Mouse (Mus musculus) regulatory T cell (primary cell): ENCODE results near the gene Slc35d1.

Source experiments
- in situ Hi-C: fragments of 300-600 bp; cut with MboI, MseI; formaldehyde crosslinking; loops from one replicate; pipeline ENCODE4 v1.15.1; 2025; ENCODE audit warnings: high pct_unique_total_duplicates

Gene Slc35d1

DNA sequence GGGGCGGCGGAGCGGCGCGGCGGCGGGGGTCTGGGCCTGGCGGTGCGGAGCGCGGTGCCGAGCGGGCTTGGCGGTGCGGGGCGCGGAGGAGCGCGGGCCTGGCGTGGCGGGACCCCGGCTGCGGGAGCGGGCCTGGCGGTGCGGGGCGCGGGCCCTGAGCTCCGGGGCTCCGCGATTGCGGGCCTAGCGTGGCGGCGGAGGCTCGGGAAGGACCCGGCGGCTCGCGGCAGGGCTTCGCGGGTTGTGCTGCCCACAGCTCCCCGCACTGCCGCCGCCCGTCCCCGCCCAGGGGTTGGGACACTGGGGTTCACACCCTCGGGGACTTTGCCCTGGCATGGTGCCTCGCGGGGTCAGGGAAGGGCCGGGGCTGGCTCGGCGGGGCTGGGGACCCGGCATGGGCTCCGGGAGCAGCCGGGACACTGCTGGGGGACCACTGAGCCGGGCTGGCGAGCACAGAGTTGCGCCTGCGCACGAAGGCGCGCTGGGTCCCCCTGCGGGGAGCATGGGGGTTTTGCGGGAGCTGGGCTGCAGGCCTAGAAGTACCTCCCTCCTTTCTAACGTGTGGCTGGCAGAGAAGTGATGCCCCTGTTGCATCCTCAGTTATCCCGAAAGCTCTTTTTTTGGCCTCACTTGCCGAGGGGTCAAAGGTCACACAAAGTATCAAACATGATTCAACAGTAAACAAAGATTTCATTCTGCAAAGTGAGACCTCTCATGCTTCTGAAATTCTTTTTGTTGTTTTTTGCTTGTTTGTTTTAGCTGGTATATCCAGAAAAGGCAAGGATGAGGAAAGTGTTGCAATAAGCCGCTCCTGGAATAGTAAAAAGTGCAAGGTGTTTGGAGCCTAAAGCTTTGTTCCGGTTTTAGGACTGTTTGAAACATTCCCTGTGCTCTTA, at the start of gene Slc35d1:
Gene Slc35d1, minus strand, starts transcription at position 240 of the 896 bp plus-strand sequence.
- in situ Hi-C loops: no loop called here

DNA sequence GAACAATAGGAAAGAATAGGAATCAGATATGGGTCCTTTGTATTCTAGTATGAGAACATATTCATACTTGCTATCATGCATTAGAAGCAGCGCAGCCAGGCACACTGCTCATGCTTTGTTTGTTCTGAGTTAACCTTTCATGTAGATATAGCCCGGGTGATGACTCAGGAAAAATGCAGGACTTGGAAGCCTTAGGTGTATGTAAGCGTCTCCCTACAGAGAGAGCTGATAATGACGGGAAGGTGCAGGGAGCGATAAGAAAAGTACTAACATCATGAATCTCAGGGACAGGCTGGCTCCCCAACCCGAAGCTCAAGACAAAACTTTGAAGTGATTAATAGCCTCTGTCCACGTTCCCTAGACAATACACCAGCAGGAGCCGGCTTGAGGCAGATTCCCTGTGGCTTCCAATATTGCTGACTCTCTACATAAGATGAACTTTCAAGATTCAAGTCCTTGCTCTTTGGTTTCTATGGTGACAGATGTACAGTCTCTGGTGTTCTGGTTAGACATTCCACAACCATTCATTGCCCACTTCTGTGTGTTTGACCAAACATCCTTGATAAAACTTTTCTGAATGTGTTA, 48.9 kb upstream of the Slc35d1 start:
- in situ Hi-C loops: loop anchor here (10.0 kb wide), 1 partner anchor 1189 kb away; no protein-coding TSS in a partner anchor

DNA sequence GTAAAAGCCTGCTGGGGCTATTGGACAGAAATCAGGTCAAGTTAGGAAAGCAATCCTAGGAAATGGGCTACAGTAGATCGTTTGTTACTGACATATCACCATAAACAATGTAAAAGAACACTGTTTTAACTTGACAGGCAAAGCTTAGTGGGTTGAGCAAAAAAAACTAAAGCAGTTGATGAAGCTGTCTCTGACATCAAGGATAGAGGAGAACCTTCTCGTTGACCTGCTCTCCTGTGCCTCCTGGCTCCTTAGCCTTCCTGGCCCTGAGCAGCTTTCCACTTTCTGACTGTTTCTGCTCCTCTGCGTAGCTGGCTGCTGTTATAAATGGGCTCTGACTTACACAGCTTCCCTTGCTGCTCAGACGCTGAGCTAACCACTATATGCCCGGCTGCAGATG, 48.4 kb upstream of the Slc35d1 start:
- in situ Hi-C loops: loop anchor here (10.0 kb wide), 1 partner anchor 1189 kb away; no protein-coding TSS in a partner anchor

DNA sequence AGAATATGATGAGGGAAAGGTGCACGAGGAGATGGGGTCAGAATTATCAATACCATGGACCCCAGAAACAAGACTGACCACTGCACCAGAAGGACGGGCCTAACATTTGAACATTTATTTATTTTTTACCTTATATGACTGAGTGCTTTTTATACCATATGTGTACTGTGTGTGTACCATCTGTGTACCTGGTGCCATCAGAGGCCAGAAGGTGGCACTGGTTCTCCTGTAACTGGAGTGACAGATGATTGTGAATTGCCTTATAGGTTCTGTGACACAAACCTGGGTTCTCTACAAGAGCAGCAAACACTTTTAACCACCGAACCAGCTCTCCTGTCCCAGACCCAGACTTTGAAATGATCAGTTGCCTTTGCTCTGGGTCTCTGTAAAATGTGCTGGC, 43.9 kb upstream of the Slc35d1 start:
- in situ Hi-C loops: no loop called here

DNA sequence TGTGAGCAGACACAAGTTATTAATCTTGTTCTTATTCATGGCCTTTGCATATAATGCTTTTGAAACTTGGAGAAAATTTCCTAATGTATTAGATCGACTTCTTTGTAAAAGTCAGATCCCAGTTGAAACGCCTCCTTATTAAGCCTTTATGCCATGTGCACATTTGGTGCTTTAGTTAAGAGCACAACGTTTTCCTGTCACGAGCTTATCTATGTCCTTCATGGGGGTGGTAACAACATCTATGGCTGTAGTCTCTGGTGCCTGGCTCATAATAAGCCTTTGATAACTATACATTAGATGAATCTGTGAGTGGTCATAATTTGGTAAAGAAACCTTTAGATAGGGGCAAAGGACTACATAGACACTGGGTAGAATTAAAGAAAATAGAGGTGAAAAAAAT, 38.9 kb upstream of the Slc35d1 start:
- in situ Hi-C loops: loop anchor here (5.0 kb wide), 1 partner anchor 53 kb away; no protein-coding TSS in a partner anchor

DNA sequence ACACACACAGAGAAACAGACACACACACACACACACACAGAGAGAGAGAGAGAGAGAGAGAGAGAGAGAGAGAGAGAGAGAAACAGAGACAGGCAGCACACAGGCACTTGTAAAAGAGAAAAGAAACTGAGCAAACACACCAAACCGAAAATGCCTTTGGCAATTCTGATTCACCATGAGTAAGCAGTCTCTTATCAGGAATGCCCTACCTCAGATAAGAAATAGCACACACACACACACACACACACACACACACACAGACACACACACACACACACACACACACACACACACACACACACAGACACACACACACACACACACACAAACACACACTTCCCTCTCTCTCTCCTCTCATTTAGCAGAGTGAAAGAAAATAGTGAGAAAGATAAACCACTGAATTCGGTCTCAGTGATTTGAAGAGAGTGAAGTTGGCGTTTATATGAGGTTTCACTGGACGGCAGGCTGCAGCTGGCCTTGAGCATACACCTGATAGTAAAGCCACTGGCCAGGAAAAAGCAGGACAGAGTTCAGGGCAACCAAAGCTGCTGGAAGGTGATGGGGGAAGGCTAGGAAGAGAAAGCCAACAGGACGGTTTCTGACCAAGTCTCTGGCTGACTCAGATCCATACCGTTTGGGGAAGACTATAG, 34.6 kb upstream of the Slc35d1 start:
- in situ Hi-C loops: loop anchor here (5.0 kb wide), 1 partner anchor 58 kb away; no protein-coding TSS in a partner anchor

DNA sequence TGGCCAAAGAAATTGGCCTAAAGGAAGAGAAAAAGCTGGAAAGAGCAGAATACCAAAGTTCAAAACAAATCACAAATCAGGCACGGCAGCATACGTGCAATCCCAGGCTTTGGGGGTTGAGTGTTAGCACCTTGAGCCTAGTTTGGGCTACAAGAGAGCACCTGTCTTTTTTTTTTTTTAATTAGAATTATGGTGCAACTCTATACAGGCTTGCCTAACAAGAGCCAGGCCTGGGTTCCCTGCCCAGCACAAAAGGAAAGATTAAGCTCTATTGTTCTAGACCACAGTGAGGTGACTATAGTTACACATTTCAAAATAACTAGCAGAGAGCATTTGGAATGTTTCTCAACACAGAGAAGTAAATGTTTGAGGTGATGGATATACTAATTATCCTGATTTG, 32.8 kb upstream of the Slc35d1 start:
- in situ Hi-C loops: no loop called here

DNA sequence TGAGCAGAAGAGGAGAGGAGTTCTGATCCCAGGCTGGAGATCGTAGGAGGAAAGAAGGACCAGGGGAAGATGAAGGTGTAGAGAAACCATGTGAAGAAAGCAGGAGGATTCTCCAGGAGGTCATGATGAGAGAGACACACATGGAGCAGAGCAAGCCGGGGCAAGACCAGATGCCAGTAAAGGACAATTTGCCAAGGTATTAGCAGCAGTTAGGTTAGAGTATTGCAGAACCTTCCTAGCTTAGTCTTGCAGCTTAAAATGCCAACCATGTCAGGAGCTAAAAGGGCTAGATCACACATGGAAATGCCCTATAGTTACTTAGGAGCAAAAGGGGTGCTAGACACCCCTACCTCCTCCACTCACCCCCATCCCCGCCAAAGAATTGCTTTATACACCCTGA, 32.3 kb upstream of the Slc35d1 start:
- in situ Hi-C loops: no loop called here

DNA sequence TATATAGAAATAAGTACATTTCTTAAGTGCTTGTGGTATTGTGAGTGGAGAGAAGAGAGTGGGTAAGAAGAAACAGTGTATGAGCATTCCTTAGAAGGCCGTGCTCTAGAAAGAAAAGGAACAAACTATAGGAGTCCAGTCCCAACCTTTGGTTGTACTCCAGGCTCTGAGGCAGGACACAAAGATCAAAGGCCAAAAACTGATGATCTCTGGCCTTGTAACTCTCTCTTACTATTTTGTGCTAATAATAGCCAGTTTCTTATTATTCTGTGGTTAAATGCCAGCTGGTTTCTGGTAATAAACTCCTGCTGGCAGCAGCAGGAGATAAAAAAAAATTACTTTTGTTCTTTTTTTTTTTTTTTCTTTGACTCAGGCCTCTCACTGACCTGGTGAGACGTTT, 17.2 kb upstream of the Slc35d1 start:
- in situ Hi-C loops: no loop called here

DNA sequence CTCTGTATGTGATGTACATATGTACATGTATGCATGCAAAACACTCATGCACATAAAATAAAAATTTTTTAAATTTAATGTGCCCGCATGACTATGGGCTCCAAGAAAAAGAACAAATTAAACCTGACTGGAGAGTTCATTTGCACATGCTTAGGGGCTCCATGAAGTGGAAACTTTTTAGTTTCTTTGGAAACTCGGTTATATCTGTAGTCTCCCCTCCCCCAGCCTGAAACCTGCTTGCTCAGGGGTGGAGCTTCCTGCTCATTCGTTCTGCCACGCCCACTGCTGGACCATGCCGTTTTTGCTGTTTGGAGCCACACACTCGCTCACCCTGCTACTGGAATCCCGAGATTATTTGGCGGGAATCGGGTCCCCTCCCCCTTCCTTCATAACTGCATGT, 7.9 kb upstream of the Slc35d1 start:
- in situ Hi-C loops: no loop called here

DNA sequence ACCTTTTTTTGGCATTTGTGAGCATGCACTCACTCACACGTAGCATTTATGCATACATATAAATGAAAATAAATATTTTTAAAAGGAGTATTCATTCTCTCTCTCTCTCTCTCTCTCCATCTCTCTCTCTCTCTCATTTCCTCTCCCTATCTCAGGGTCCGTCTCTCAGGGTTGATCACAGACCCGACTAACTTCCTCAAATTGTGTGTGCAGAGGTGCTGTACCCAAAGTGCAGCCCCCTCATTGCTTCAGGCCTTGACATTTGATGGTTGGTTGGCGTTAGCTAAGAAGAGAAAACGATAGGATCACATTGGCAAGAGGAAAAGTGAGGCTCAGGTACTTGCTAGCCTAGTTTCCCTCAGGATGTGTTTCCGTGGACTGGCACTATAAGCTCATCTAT, 6.8 kb upstream of the Slc35d1 start:
- in situ Hi-C loops: no loop called here

DNA sequence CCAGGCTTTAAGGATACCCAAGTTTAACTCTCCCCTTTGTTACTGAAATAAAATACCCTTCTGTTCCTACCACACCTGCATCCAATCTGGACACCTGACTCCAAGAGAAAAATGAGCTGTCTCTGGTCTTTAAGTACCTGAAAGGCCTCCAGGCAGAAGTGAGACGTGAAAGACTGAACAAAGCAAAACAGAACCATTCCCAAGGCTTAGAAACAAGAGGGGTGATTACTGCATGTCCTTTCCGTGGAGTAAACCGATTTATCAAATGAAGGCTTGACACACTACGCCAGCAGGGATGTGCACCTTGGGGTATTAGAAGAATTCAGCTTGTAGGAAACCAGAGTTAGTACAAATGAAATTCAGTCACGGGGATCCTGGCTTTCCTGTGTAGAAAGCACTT, 4.0 kb upstream of the Slc35d1 start:
- in situ Hi-C loops: no loop called here

DNA sequence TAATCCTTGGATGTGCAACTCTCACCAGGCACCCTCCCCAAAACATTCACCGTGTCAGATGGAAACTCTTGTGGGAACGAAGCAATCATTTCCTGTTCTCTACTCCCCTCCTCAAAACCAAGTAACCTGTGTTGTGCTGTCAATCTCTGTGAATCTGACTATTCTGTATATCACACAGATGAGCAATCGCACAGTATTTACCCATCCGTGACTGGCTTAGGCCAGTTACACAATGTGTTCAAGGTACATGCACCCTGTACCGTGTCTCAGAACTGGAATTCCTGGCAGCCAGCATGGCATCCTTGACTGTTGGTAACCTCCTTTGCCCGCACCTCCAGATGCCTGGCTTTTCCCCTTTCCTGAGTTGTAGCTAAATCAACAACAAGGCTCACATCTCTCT, 1.1 kb upstream of the Slc35d1 start:
- in situ Hi-C loops: no loop called here

DNA sequence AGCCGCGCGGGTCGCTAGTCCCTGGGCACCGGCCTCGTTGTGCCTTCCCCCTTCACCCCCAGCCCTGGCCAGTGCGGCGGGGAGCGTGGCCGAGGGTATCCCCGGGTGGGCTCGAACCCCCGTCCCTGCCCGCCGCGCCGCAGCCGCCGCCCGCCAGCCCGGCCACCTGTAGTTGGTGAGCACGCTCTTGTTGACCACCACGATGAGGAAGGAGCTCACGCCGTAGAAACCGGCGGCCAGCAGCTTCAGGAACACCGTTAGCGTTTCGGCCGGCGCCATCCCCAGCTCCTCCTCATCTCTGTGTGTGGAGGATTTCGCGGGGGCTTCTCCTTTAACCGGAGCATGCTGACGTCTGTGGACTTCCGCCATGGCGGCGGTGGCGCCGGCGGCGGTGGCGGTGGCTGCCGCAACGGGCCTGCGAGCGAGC, 453 bp downstream of the Slc35d1 start:
- in situ Hi-C loops: no loop called here

DNA sequence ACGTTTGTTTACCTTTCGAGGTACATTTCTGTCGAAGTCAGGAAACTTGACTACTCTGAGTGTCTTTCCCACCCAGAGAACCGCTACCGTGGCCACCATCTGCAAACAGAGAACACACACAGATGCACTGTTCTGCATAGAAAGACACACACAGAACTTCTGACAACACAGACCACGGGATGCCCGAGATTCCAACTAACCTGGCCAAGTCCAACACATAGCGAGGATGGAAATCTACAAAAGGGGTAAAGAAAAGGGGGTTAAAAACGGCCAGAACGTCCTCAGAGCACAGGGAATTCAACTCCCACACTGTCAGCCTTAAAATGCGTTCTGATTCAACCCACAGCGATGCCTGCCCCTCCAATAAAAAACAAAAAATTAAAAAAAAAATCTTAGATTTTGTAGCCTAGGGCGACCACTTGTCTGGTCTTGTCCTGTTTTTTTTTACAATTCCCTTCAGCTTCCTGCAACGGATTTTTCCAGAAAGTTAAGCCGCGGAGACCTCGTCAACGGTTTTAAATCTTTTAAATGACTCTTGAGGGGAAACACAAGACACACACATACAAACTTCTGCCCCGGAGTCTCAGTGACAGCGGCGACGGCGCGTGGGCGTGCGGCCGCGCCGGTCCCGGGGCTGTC, 986 bp downstream of the Slc35d1 start:
- in situ Hi-C loops: no loop called here

DNA sequence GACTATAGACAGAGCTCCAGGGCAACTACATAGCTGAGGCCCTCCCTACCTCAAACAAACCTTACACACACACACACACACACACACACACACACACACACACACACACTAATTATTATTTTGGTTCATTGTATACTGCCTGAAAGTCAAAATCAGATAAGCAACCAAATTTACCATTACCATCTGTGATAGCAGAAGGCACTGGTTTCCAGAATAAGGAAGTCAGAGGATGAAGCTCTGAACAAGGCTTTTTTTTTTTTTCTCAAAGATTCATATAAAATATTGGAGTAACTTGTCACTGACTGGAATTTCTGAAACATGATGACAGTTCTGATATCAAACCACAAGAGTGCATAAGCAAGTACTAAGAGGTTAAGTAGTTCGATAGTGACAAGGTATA, 6.4 kb downstream of the Slc35d1 start:
- in situ Hi-C loops: no loop called here

DNA sequence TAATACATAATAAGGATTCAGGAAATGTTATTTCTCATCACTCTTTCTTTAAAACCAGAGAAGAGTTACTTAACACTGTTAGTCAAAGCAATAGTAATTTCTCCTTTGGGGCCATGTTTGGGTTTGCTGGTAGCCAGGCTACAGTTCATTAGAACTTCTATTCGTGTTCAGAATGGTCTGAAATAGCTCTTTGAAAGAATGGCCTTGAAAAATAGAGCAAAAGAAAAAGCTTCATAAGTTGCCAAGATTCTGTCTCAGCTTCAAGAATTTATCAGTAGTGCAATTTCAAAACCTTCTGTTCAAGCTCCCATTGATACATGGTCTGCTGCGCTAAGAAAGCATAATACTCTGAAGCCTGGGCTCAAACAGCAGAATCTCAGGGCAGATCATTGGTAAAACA, 11.3 kb downstream of the Slc35d1 start:
- in situ Hi-C loops: no loop called here

DNA sequence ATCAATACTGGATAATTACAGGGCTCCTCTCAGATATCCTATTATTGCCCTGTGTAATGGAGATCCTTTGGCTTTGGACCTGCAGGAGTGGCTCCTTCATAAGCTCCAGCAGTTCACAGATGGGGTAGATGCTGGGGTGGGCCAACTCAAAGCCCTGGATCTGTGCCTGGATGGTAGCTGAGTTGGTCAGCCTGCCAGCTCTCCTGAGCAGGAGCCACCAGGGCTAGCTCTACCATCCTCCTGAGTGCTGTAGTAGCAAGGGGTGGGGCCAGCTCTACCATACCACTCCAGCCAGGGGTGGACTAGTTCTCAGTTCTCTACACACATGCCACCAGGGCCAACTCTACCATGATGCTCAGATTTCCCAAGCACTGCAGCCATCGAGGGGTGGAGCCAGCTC, 14.9 kb downstream of the Slc35d1 start:
- in situ Hi-C loops: no loop called here

DNA sequence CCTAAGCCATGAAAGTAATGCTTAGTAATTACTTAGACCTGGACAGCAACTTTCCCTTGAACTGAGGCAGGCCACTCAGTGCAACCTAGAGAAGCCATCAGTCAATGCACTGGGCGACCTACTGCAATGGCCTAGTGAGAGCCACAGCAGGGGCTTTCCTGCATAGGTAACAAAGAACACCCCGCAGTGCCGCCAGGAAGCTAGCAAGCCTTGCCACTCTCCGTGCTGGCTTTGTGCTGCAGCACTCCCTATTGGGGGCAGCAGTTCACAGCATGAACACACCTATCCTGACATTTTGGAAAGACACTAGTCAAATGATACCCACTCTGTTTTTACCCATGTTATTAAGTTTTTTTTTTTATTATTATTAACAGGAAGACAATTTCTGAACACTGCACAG, 15.9 kb downstream of the Slc35d1 start:
- in situ Hi-C loops: no loop called here

DNA sequence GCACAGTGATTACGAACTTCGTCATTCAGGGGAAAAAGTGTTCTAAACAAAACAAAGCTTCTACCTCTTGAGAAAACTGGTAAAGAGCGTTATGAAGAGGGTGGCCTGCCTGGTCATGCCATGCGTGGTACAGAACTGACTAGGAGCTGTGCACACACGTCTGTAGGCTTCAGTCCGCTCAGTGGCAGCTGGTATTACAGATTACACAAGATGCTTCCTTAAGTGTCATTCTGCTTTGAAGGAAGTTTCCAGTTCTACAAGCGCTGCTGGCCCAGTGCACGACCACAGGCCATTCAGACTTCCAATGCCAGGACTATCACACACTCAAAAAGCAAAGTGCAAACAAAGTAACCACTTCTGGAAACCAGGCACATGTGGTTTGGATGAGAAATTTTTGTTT, 17.6 kb downstream of the Slc35d1 start:
- in situ Hi-C loops: no loop called here

DNA sequence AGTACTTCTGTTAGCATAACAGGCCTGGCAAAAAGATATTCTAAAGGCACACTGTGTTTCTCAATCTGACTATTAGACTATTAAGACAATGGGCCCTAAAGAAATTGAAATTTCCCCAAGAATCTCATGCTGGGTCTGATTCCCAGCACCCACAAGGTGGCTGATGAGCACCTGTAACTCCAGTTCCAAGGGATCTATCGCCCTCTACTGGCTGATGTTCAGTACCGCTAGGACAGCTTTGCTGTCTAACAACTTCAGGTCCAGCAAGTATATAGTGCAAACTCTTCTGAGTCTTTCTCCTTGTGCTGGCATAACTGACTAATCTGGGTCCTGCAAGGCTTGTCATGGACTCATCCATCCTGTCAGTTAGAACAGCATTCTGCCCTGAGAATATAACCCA, 22.5 kb downstream of the Slc35d1 start:
- in situ Hi-C loops: no loop called here
